Mouse (Mus musculus): ENCODE measurements around the gene Tmem243. TPM values are rescaled to one million over a fixed set of nuclear protein-coding genes. Genes with fewer than 3 reads are reported as not detected.
A peak's percentile ranks its signal among the peaks of the same experiment; 100 is the strongest.

Gene Tmem243
- polyA plus RNA-seq (2016; fragmentation: Nextera tagmentation; extraction: Ambion mirVana) = 19.3 and 19.9 TPM in 2 replicates

GRCm38 (mm10) chr5:9100207-9100848, at the start of gene Tmem243:
Gene Tmem243 (plus strand): TSS chr5:9100668.
- Histone ChIP-seq H3K9me3 (peaks cover 7% of the 10 kb centered on the region; the same call in 1 of the 2 replicates), H3K27ac (replicated peaks) (peak within 1 kb of the TSS; percentile 86), H3K36me3 (replicated peaks) (no peaks in the 10 kb centered on the region), H3K27me3 (replicated peaks; ENCODE audit: low read depth, poor library complexity, severe bottlenecking) (peaks cover 22% of the 10 kb centered on the region), H3K4me1 (peaks cover 14% of the 10 kb centered on the region), H3K4me3 (peak within 1 kb of the TSS; percentile 86)
- DNase-seq (ENCODE audit: low spot score) = peak; percentile 93
- under 1% methylated on average over 59 of the region's 59 CpGs for WGBS

- no peaks in the 10 kb centered on the region for H3K4me1 ChIP-seq
- H3K9me3 ChIP-seq = no peaks in the 10 kb centered on the region
- no peak overlapping the region for H3K4me3 ChIP-seq
- DNase-seq (ENCODE audit: low spot score) = peak; percentile 46
- 27% methylated on average over 3 of the region's 3 CpGs for WGBS
- H3K27ac ChIP-seq (replicated peaks) = no peak overlapping the region
- no peaks in the 10 kb centered on the region for H3K36me3 ChIP-seq (replicated peaks)
- H3K27me3 ChIP-seq (replicated peaks; ENCODE audit: low read depth, poor library complexity, severe bottlenecking) = no peaks in the 10 kb centered on the region
Observed at GRCm38 (mm10) chr5:9056020-9056660, 44.3 kb upstream of the Tmem243 start.

DNA sequence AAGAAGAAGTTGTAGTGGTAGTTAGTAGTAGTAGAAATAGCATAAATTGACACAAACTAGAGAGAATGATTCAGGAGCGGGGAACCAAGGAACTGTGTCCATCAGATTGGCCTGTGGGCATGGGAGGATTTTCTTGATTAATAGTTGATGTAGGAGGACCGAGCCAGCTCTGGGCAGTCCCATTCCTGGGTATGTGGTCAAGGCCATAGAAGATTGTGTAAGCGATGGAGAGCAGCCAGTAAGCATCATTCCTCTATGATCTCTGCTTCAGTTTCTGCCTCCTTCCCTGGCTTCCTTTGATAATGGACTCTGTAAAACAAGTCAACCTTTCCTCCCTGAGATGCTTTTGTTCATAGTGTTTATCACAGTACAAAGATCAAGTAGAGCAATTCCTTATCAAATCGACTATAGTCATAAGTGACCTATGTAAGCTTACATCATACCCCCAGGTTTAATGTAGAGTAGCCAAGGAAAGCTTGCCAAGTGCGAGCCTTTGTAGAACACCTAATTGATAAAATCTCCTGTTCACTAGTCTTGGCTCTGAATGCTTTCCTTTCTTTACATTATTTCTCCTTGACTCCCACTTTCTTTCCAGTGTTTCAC, 43.1 kb upstream of the Tmem243 start:
- Histone ChIP-seq H3K27me3 (replicated peaks; ENCODE audit: low read depth, poor library complexity, severe bottlenecking) (no peaks in the 10 kb centered on the region), H3K4me3 (no peak overlapping the region), H3K4me1 (no peaks in the 10 kb centered on the region), H3K9me3 (no peaks in the 10 kb centered on the region), H3K27ac (replicated peaks) (no peak overlapping the region), H3K36me3 (replicated peaks) (no peaks in the 10 kb centered on the region)
- WGBS = 86% methylated on average over 5 of the region's 5 CpGs
- DNase-seq (ENCODE audit: low spot score) = no peak

DNA sequence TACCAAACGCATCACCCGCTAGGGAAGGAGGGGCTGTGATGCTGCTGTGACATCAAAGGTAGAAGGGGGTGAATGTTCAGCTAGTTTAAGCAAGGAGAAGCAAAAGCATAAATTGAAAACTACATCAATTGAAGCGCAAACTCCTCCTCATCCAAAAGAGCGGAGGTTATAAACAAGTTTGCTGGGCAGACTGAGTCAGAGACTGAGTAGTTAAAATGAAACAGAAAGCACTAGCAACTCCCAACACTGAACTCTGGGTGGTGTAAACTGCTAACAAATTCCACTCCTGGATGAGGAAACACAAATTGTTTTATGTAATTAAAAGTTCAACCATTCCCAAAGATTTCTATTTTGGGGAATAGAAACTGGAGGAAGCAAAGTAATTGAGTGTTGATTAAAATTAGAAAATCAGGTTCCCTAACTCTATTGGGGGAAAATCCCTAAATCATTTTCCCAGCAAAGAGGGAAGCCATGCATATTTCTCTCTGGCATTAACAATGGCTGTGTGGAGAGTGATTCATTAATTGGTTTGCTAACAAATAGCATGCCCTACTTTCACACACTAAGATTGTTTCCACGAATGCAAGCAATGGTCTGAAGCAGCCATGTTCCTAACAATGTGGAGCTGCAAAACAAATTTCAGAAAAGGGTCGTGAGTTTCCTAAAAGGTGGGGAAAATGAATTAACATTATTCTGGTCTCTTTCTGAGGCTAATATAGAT, 41.0 kb upstream of the Tmem243 start:
- no peaks in the 10 kb centered on the region for H3K4me1 ChIP-seq
- H3K27ac ChIP-seq (replicated peaks) = no peak overlapping the region
- no peaks in the 10 kb centered on the region for H3K36me3 ChIP-seq (replicated peaks)
- WGBS = 84% methylated on average over 6 of the region's 6 CpGs
- H3K4me3 ChIP-seq = no peak overlapping the region
- no peak for DNase-seq (ENCODE audit: low spot score)
- no peaks in the 10 kb centered on the region for H3K9me3 ChIP-seq
- no peaks in the 10 kb centered on the region for H3K27me3 ChIP-seq (replicated peaks; ENCODE audit: low read depth, poor library complexity, severe bottlenecking)

- no peaks in the 10 kb centered on the region for H3K4me1 ChIP-seq
- H3K27ac ChIP-seq (replicated peaks) = no peak overlapping the region
- no peaks in the 10 kb centered on the region for H3K27me3 ChIP-seq (replicated peaks; ENCODE audit: low read depth, poor library complexity, severe bottlenecking)
- no peaks in the 10 kb centered on the region for H3K36me3 ChIP-seq (replicated peaks)
- H3K4me3 ChIP-seq = no peak overlapping the region
- 91% methylated on average over 14 of the region's 14 CpGs for WGBS
- DNase-seq (ENCODE audit: low spot score) = no peak
- no peaks in the 10 kb centered on the region for H3K9me3 ChIP-seq
Observed at GRCm38 (mm10) chr5:9060228-9060627, 40.2 kb upstream of the Tmem243 start.

GRCm38 (mm10) chr5:9064217-9064616, 36.3 kb upstream of the Tmem243 start:
- H3K36me3 ChIP-seq (replicated peaks) = no peaks in the 10 kb centered on the region
- no peaks in the 10 kb centered on the region for H3K4me1 ChIP-seq
- no peaks in the 10 kb centered on the region for H3K9me3 ChIP-seq
- DNase-seq (ENCODE audit: low spot score) = no peak
- 97% methylated on average over 1 of the region's 1 CpGs for WGBS
- no peak overlapping the region for H3K27ac ChIP-seq (replicated peaks)
- H3K4me3 ChIP-seq = no peak overlapping the region
- no peaks in the 10 kb centered on the region for H3K27me3 ChIP-seq (replicated peaks; ENCODE audit: low read depth, poor library complexity, severe bottlenecking)

DNA sequence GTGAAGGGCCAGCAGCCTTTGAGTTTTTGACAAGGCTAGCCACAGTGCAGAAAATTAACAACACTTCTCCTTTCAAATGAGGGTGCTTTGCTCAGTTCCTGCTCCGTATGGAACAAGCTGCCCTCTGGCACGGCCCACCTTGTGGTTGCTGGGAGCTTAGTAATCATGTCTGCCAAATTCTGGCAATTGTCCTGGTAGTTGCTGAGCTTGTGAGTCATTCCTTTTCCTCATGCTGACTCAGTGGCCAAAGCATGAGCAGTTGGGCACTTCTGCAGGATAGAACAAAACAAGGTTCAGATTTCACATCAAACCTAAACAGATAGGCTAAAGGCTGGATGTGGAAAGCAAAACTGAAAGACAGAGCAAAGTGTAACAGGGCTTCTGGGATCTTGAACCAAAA, 31.6 kb upstream of the Tmem243 start:
- Histone ChIP-seq H3K36me3 (replicated peaks) (no peaks in the 10 kb centered on the region), H3K27me3 (replicated peaks; ENCODE audit: low read depth, poor library complexity, severe bottlenecking) (no peaks in the 10 kb centered on the region), H3K27ac (replicated peaks) (no peak overlapping the region), H3K9me3 (no peaks in the 10 kb centered on the region), H3K4me3 (no peak overlapping the region), H3K4me1 (no peaks in the 10 kb centered on the region)
- DNase-seq (ENCODE audit: low spot score) = no peak
- 71% methylated on average over 2 of the region's 2 CpGs for WGBS

DNA sequence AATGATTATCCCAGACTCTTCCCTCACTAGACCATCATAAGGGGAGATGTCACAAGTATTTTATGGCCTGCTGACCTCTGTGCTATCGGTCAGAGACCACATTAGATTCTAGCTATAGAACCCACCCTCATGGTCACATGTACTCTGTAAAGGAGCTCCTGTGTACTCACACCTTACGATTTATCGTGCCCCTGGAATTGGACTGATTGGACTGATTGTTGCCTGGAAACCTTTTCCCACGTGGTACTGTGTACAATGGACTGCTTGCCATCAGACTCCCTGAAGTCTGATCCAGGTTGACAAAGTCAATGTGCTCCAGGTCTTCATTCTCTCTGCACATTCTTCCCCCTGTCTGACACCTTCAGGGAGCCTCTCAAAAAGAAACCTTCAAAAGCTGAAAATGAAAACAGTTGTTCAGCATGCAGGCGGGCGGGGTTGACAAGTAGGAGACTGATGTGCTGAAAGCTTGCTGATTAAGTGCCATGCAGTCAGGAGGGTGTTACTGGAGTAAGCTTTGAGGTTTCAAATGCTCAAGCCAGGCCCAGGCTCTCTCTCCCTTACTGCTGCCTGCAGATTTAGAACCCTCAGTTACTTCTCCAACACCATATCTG, 30.8 kb upstream of the Tmem243 start:
- Histone ChIP-seq H3K27me3 (replicated peaks; ENCODE audit: low read depth, poor library complexity, severe bottlenecking) (no peaks in the 10 kb centered on the region), H3K4me1 (no peaks in the 10 kb centered on the region), H3K4me3 (no peak overlapping the region), H3K9me3 (no peaks in the 10 kb centered on the region), H3K36me3 (replicated peaks) (no peaks in the 10 kb centered on the region), H3K27ac (replicated peaks) (no peak overlapping the region)
- 80% methylated on average over 6 of the region's 6 CpGs for WGBS
- DNase-seq (ENCODE audit: low spot score) = no peak

GRCm38 (mm10) chr5:9071360-9071759, 29.1 kb upstream of the Tmem243 start:
- H3K27me3 ChIP-seq (replicated peaks; ENCODE audit: low read depth, poor library complexity, severe bottlenecking) = no peaks in the 10 kb centered on the region
- H3K9me3 ChIP-seq = no peaks in the 10 kb centered on the region
- 87% methylated on average over 3 of the region's 3 CpGs for WGBS
- no peak for DNase-seq (ENCODE audit: low spot score)
- H3K36me3 ChIP-seq (replicated peaks) = no peaks in the 10 kb centered on the region
- H3K4me1 ChIP-seq = no peaks in the 10 kb centered on the region
- H3K27ac ChIP-seq (replicated peaks) = no peak overlapping the region
- H3K4me3 ChIP-seq = no peak overlapping the region

DNA sequence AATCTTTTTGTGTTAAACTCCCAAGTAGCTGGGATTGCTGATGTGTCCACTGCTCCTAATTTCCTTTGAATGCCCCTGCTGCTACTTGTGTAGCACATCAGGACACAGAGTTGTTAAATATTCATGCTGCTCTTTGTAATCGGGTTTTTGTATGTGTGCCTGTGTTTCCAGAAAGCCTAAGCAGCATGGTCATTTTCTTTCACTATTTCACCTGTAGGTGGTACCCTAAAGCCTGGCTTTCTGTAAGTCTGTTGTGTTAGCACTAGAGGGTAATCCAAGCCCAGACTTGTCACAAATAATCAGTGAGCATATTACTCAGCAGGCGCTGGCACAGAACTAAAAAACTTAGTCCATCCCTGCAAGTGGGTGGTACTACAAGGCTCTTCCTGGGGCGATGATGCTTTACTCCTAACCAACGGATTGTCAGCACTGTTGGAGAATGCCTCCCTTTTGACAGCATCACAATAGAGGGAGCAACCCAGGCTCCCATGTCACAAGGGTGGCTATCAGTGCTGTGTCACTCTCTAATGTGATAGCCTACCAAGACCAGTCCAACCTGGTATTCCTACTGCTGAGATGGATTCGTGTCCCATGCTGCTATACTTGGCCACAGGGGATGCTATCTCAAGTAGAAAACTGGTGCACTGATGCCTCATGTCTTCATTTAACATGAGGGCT, 27.2 kb upstream of the Tmem243 start:
- Histone ChIP-seq H3K27me3 (replicated peaks; ENCODE audit: low read depth, poor library complexity, severe bottlenecking) (no peaks in the 10 kb centered on the region), H3K4me1 (no peaks in the 10 kb centered on the region), H3K36me3 (replicated peaks) (no peaks in the 10 kb centered on the region), H3K27ac (replicated peaks) (no peak overlapping the region), H3K4me3 (no peak overlapping the region), H3K9me3 (no peaks in the 10 kb centered on the region)
- 56% methylated on average over 5 of the region's 5 CpGs for WGBS
- no peak for DNase-seq (ENCODE audit: low spot score)

DNA sequence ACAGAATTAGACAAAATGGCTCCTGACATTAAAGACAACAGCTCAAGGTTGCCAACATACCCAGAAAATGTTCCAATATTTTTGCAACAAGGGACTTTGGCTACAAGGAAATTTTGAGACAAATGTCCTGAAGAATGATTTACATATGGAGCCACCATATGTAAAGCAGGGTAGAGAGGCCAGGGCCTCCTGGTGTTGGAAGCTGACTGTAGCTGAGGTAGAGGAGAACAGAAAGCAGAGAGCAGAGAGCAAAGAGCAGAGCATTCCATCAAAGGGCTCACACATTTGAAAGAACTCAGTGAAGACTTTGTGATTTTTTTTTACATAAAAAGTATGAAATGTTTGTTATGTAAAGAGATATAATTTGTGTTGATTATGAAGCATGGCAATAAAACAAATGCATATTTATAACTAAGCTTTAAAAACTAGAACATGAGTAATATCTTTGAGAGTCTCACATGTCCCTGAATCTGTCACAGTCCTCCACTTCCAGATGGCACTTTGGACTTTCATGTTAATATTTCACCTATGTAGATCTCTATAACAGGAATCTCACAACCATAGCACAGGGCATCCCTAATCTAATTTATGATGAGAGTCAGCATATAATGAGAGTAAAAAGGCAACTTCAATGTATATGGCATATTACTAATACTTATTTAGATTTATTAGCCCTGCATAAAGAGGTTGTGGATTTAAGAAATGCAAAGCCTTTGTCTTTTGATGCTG, 20.5 kb upstream of the Tmem243 start:
- no peaks in the 10 kb centered on the region for H3K36me3 ChIP-seq (replicated peaks)
- no peak overlapping the region for H3K4me3 ChIP-seq
- no peak for DNase-seq (ENCODE audit: low spot score)
- H3K9me3 ChIP-seq = no peaks in the 10 kb centered on the region
- no peaks in the 10 kb centered on the region for H3K27me3 ChIP-seq (replicated peaks; ENCODE audit: low read depth, poor library complexity, severe bottlenecking)
- no peak overlapping the region for H3K27ac ChIP-seq (replicated peaks)
- no peaks in the 10 kb centered on the region for H3K4me1 ChIP-seq
